Mouse (Mus musculus) hematopoietic stem cell, adult 5-6 weeks (primary cell): ENCODE measurements around the gene Ifitm5. TPM values are rescaled to one million over a fixed set of nuclear protein-coding genes. Genes with fewer than 3 reads are reported as not detected.

Source experiments
- ATAC-seq, 2 experiments: fragments of 125-278 bp in 1 of 2; replicated peaks in 1 of 2; 2 replicates each; pipeline ENCODE4 v1.8.0; 2016 to 2017; ENCODE audit warnings: inconsistent platforms in 2 of 2, mild to moderate bottlenecking in 2 of 2, moderate number of reproducible peaks in 2 of 2, low read depth in 1 of 2, moderate TSS enrichment in 1 of 2; ENCODE audit not compliant: low FRiP score in 2 of 2, poor library complexity in 2 of 2, severe bottlenecking in 2 of 2, insufficient read depth in 1 of 2, low TSS enrichment in 1 of 2
- total RNA-seq: library from RNA; stranded (forward); fragments of 172-1452, 232-1000 nt; gene quantifications from 2 replicates; pipeline ENCODE4 v1.2.3, GENCODE M21; 2017

Ifitm5 gene
- total RNA-seq, 1 experiment from 2014 or later = not detected

DNA sequence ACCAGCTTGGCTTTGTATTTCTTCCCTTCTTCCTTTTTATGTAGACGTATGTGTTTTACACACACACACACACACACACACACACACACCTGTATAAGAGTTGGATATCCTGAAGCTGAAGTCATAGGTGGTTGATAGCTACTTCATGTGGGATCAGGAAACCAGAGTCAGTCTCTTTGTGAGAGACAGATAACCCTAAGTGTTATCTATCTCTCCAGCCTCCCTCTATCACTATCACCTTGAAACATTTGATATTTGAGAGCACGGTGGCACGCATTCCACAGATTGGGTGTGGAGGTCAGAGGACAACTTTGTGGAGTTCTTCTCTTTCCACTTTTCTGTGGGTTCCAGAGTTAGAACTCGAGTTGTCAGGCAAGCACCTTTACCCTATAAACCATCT lies 30.2 kb downstream of the Ifitm5 start:
- no peak for ATAC-seq

DNA sequence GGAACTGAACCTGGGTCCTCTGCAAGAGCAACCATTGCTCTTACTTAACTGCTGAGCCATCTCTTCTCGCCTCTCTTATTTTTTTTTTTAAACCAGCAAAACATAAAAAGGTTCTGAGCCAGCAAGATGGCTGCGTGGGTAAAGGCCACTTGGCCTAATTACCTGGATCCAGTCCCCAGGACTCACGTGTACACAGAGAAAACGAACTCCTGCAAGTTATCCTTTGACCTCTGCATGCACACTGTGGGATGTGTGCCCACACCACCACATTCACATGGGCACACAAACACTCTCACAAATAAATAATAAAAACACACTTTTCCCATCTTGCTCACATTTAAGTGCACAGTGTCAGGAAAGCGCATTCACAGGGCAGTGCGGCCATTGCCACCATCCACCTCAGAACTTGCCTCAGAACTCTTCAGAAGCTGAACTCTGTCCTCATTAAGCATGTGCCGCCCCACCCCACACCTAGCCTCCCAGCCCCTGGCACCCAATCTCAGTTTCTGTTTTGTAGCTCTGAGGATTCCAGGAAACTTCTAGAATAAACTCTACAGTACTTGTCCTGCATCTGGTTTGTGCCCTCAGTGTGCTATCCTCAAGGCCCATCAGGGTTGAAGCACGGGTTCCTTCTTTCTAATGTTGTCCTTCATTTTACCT lies 35.9 kb downstream of the Ifitm5 start:
- no peak for ATAC-seq

DNA sequence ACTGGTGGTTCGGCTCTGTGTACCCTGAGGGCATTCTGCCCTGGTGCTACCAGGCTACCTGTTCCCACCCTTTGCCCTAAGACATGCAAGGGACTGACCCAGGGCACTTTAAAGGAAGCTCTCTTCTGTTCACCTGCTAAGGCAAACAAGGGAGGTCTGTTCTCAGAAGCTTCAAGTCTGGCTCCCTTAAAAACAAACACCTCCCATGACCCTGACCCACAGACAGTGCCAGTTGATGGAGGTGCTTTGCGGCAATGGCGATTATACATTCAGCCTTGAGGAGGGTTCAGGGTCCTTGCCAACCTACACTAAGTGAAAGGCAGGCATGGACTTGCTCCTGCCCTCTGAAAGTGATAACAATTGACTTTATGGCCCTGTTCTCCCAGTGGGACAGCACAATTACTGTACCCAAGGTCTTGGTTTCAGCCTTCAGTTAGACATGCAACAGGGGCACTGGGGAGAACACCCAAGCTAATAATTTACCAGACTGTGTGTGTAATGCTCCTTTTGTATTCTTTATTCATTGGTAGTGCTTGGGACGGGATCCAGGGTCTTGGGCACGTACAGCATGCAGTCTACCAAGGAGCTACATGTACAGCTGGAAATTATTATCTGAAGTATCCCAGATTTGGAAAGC lies 37.1 kb downstream of the Ifitm5 start:
- ATAC-seq = no peak

DNA sequence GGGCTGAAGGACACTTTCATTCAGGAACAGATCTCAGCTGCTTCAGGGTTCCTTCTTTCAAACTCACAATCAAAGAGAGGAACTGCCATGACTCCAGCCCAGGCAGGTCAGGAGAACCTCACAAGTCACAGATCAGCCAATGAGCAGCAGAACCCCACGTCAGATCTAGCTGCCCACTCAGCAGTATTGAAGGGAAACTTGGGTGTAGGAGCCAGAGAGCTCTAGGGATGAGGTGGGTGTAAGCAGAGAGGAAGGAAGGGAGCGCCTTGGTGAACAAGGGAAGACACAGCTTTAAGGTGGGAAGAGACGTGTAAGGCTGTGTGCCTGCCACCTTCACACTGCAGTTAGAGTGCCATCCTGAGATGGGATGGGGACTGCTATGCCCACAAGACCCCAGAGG lies 37.8 kb downstream of the Ifitm5 start:
- no peak for ATAC-seq

DNA sequence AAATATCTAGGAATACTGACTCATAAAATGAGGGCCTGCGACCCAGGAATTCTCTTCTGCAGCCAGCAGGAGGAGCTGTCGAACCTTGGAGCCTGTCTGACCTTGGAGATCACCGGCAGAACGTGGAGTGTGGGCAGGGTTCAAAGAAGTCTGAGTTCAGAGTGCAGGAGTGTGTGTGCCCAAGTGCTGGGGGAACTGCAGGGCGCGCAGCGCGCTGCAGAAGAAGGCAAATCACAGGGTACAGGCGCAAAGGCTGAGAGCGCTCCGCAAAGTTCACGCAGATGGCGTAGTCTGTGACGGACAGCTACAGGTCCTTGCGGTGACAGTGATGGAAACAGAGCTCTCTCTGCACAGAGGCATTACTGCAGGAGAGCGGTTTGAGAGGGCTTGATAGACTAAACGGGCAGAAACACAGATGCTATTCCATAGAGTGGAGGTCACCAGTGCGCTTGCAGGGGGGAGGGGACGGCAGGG lies 41.4 kb downstream of the Ifitm5 start:
- peak; percentile 80 to 91 for ATAC-seq

DNA sequence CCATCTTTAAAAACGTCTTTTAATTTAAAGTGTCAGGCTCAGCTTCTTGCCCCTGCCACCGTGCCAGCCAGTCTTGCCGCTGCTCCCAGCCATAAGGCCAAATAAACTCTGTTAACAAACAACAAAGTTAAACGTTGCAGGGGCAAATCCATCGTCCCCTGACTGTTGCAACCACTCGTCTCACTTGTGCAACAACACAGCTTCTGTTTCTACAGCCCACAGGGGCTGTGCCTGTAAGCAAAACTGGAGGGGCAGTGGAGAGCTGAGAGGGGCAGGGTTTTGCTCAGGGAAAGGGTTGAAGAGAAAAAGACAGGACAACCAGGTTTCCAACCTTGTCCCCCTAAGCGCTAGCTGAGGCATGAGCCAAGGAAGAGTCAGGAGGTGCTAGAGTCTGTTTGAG lies 41.9 kb downstream of the Ifitm5 start:
- no peak; a peak in 1 of 4 replicates for ATAC-seq

DNA sequence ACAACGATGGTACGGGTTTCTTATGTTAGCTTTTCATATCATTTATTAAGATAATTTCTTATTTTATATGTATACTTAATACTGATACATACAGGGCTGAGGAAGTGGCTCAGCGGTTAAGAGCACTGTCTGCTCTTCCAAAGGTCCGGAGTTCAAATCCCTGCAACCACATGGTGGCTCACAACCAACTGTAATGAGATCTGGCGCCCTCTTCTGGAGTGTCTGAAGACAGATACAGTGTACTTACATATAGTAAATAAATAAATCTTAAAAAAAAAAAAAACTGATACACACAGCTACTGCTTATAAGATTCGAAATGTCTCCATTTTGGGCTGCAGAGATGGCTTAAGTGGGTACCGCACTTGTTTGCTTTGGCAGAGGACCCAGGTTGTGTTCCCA lies 42.4 kb downstream of the Ifitm5 start:
- no peak for ATAC-seq

DNA sequence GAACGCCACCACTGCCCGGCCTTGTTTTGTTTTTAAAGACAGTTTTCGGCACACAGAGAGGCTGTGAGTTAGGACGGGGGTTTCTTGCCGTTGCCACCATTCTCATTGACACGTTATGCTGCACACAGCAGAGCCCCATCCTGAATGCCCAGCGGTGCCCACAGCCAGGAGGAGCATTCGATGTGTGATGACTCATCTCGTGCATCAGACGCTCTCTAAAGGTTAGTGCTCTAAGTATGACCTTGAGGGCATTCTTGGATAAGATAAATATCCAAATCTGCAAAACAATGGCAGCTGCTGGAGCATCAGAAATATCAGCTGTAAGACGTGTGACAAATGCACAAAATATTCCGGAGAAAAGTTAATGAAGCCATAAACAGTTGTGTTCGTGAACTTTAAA lies 43.0 kb downstream of the Ifitm5 start:
- no peak for ATAC-seq

DNA sequence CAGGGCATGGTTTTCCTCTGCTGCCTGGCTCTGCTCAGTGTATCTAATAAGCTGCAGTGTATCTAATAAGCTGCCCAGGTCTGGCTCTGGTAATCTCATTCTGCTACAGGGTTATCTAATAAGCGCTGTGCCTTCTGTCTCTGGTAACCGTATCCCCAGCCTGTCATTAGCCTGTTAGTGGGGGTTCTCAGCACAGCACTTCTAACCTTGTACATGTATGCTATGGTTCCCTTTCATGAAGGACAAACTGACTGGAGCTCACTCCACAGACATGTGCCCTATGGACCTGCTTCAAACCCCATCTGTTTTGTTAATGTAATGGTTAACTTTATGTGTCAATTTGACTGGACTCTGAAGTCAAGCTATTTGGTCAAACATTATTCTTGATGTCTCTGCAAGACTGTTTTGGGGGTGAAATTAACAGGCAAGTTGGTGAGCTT lies 44.4 kb downstream of the Ifitm5 start:
- ATAC-seq = no peak

DNA sequence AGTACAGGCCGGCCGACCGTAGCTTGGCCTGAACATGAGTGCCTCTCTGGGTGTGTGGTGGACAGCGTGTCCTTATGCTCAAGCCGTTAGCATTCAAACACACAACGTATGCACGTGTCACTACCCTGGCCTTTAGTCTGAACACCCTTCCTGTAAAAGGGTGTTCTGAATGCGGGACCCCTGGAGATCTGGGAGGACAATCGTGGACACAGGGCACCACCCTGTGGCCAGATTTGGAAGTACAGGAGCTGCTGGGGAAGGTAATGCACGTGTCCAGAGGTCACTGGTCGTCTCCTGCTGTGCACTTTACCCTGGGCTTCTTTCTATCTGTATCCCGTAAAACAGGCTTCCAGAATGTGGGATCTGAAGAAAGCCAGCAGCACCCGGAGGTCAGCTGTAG lies 46.9 kb downstream of the Ifitm5 start:
- ATAC-seq = peak; percentile 66 to 80; a peak in 2 of 4 replicates

DNA sequence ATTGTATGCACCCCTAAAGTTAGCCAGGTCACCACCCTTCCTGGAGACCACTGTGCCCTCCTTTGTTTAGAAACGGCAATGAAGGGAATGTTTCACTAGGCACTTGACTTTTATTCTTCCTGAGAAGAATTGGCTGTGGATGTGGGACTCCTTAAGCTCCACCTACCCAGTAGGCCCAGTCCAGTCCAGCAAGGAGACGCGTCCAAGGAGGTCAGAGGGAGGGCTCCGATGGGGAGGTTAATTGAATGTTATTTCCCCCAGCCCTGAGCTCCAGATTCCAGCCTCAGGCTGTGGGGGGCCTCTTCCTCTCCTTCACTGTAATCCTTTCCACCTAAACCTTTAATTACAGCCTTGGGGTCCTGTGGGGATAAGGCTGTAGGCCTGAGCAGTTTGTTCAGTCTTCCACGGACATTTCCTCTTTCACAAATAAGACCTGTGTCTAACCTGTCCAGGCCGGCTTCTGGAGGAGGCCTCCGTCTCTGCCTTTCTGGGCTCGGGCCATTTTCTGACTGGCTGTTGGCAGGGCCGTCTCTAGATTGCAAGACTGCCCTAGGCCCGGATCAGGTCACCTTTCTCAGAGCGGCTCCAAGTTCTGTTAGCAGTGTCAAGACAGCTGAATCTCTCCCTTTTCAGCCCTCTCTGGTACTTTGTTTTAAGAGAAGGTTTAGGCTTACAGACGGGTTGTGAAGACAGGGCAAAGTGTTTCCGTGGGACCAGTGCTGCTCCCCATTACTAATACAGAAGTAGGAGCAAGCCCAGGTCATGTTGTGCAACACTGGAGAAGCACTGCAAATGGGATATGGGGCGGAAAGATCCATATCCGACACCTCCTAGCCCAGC lies 47.8 kb downstream of the Ifitm5 start:
- no peak for ATAC-seq

DNA sequence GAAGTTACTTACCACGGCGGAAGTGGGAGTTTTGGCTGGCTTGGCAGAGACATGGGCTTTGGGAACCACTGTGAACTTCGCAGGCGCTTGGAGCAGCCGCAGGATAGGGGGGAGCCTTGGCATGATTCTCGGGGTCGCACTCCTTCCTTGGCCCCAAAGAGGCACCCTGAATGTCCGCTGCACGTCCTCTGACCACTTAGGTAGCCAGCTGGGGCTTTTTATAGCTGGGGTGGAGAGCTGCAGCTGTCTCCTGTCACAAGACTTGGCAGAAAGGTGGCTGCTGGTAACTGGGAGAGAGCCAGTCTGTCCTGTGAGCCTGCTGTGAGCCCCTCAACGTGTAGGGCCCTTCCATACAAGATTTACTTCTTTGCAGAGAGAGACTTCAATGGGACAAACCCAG lies 49.9 kb downstream of the Ifitm5 start, which contains the start of gene Cox8b:
Gene Cox8b (minus strand): TSS at position 227 of the 400 bp plus-strand sequence.
- no peak for ATAC-seq

DNA sequence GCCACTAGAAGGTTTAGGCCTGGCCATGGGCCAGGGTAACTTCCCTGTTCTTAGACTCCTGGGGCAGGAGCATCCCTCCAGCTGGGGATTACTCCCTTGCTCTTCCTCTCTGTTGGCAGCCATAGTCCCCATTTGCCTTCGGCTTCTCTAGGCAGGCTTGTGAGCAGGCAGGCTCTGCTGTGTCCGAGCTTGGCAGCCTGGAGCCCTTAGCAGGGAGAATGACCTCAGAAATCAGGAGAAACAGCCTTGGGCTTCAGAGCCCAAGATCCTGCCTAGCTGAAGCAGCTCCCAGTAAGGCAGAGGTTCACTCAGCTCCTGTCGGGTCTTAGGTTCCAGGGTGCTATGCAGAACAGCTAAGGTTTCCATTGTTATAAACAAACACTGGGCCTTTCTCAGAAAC lies 51.0 kb downstream of the Ifitm5 start:
- ATAC-seq = no peak

Other genes with a start within 250 kb of the Ifitm5 start
- not detected in 2 replicates for gene Cyp2e1, start 186.6 kb downstream of the Ifitm5 start, total RNA-seq
- gene Syce1, start 162.4 kb downstream of the Ifitm5 start, total RNA-seq = 0.88 and 1.8 TPM in 2 replicates
- gene Zfp941, start 128.1 kb downstream of the Ifitm5 start, total RNA-seq = 2.4 and 3.4 TPM in 2 replicates
- gene Urah, start 115.3 kb downstream of the Ifitm5 start, total RNA-seq = not detected in 2 replicates
- not detected in 2 replicates for gene Scgb1c1, start 104.7 kb downstream of the Ifitm5 start, total RNA-seq
- gene Odf3, start 102.5 kb downstream of the Ifitm5 start, total RNA-seq = not detected in 2 replicates
- 1.8 and 4.6 TPM in 2 replicates for gene Gm45785, start 94.0 kb downstream of the Ifitm5 start, total RNA-seq
- gene Ric8a, start 93.3 kb downstream of the Ifitm5 start, total RNA-seq = 49.0 and 66.3 TPM in 2 replicates
- 28.2 and 36.1 TPM in 2 replicates for gene Bet1l, start 92.7 kb downstream of the Ifitm5 start, total RNA-seq
- gene Psmd13, start 68.3 kb downstream of the Ifitm5 start, total RNA-seq = 131 and 147 TPM in 2 replicates
- 50.7 and 71.5 TPM in 2 replicates for gene Sirt3, start 68.0 kb downstream of the Ifitm5 start, total RNA-seq
- gene Cox8b, start 49.8 kb downstream of the Ifitm5 start, total RNA-seq = not detected in 2 replicates
- 0.25 and 0.35 TPM in 2 replicates for gene Nlrp6, start 29.4 kb downstream of the Ifitm5 start, total RNA-seq
- 11.2 and 17.7 TPM in 2 replicates for gene Pgghg, start 8.9 kb downstream of the Ifitm5 start, total RNA-seq
- not detected in 2 replicates for gene Gm45717, start 5.6 kb upstream of the Ifitm5 start, total RNA-seq
- 328 and 386 TPM in 2 replicates for gene Ifitm2, start 5.7 kb upstream of the Ifitm5 start, total RNA-seq
- gene Ifitm1, start 16.9 kb upstream of the Ifitm5 start, total RNA-seq = 250 and 359 TPM in 2 replicates
- 143 and 341 TPM in 2 replicates for gene Ifitm3, start 60.5 kb upstream of the Ifitm5 start, total RNA-seq
- gene Ifitm6, start 67.6 kb upstream of the Ifitm5 start, total RNA-seq = 68.4 and 203 TPM in 2 replicates
- not detected in 2 replicates for gene Gm17387, start 78.8 kb upstream of the Ifitm5 start, total RNA-seq
- 4.1 and 6.6 TPM in 2 replicates for gene B4galnt4, start 110.8 kb upstream of the Ifitm5 start, total RNA-seq
- 1.2 and 2.3 TPM in 2 replicates for gene Pkp3, start 127.9 kb upstream of the Ifitm5 start, total RNA-seq
- gene Sigirr, start 150.3 kb upstream of the Ifitm5 start, total RNA-seq = 22.0 and 32.5 TPM in 2 replicates
- not detected in 2 replicates for gene Ano9, start 167.5 kb upstream of the Ifitm5 start, total RNA-seq
- gene Ptdss2, start 172.1 kb upstream of the Ifitm5 start, total RNA-seq = 6.4 and 9.6 TPM in 2 replicates
- 34.4 and 61.9 TPM in 2 replicates for gene Rnh1, start 222.6 kb upstream of the Ifitm5 start, total RNA-seq
- gene Hras, start 243.7 kb upstream of the Ifitm5 start, total RNA-seq = 15.0 and 19.7 TPM in 2 replicates
- gene Lrrc56, start 243.9 kb upstream of the Ifitm5 start, total RNA-seq = 0.60 and 0.75 TPM in 2 replicates